Comparison of ENCODE assay signal across 10 mouse cellular contexts in genomic region chr8:107885971-107886370, GRCm38 (mm10). TPM values are rescaled to one million over a fixed set of nuclear protein-coding genes. Genes with fewer than 3 reads are reported as not detected.
DNase-seq lines count a peak whose midpoint lies in the region; ATAC-seq and TF ChIP-seq lines count a peak whose summit lies in the region.
"Had no signal": no experiment of that assay in that cellular context is flagged by ENCODE, and none has a peak within 500 bp of the region (broad histone marks: within the 10 kb centered on the region; RNA-seq: fewer than 3 reads in every experiment).

No protein-coding gene starts in this region.

- intact Hi-C loops in heart, postnatal 10 days (cut with DNase I) = loop anchor here (10.0 kb wide), 2 partner anchors 209 to 1299 kb away; no protein-coding TSS in a partner anchor

- TF ChIP-seq CTCF in midbrain, postnatal 0 days (IDR thresholded peaks at IDR 0.05) = no peak
- TF ChIP-seq CTCF in lung, embryonic 14.5 days (IDR thresholded peaks at IDR 0.05; ENCODE audit: low read depth) = no peak

- WGBS in midbrain, embryonic 11.5 days = 58% methylated on average over 5 of the region's 5 CpGs
- 70% methylated on average over 5 of the region's 5 CpGs for WGBS in midbrain, postnatal 0 days
- WGBS in lung, embryonic 14.5 days = 27% methylated on average over 5 of the region's 5 CpGs

- H3K27me3 ChIP-seq in midbrain, embryonic 11.5 days (ENCODE audit: control insufficient read depth, insufficient read depth, low read length) = no peaks in the 10 kb centered on the region
- no peaks in the 10 kb centered on the region for H3K27me3 ChIP-seq in midbrain, postnatal 0 days (ENCODE audit: insufficient read depth, low read length)
- no peaks in the 10 kb centered on the region for H3K27me3 ChIP-seq in lung, embryonic 14.5 days (ENCODE audit: insufficient read depth, low read length)
- H3K27me3 ChIP-seq: midbrain, embryonic 15.5 days had no signal

- no peak overlapping the region for H3K4me3 ChIP-seq in midbrain, embryonic 11.5 days (ENCODE audit: low read depth, low read length)
- H3K4me3 ChIP-seq in midbrain, postnatal 0 days (ENCODE audit: low read depth, low read length) = no peak overlapping the region
- no peak overlapping the region for H3K4me3 ChIP-seq in lung, embryonic 14.5 days (ENCODE audit: low read depth, low read length)
- H3K4me3 ChIP-seq: midbrain, embryonic 15.5 days had no signal

- no peaks in the 10 kb centered on the region for H3K36me3 ChIP-seq in midbrain, embryonic 11.5 days (ENCODE audit: control insufficient read depth, insufficient read depth, low read length)
- no peaks in the 10 kb centered on the region for H3K36me3 ChIP-seq in midbrain, postnatal 0 days (ENCODE audit: insufficient read depth, low read length)
- no peaks in the 10 kb centered on the region for H3K36me3 ChIP-seq in lung, embryonic 14.5 days (ENCODE audit: insufficient read depth)
- H3K36me3 ChIP-seq: midbrain, embryonic 15.5 days had no signal

- no peak overlapping the region for H3K4me2 ChIP-seq in midbrain, embryonic 11.5 days
- H3K4me2 ChIP-seq in midbrain, postnatal 0 days (ENCODE audit: low read depth, low read length, poor library complexity, severe bottlenecking) = no peak overlapping the region
- H3K4me2 ChIP-seq in lung, embryonic 14.5 days = peak overlapping the region; percentile 30; the same call in 1 of the 2 replicates
- H3K4me2 ChIP-seq: midbrain, embryonic 15.5 days had no signal

- no peak overlapping the region for H3K9ac ChIP-seq in midbrain, embryonic 11.5 days (ENCODE audit: low read length)
- no peak overlapping the region for H3K9ac ChIP-seq in midbrain, postnatal 0 days (replicated peaks; ENCODE audit: low read length, poor library complexity, severe bottlenecking)
- no peak overlapping the region for H3K9ac ChIP-seq in lung, embryonic 14.5 days
- H3K9ac ChIP-seq: midbrain, embryonic 15.5 days had no signal

- ATAC-seq in midbrain, embryonic 11.5 days (ENCODE audit: low FRiP score) = no peak
- no peak; the same call in 1 of the 2 replicates for ATAC-seq in midbrain, postnatal 0 days (ENCODE audit: low FRiP score)
- ATAC-seq in lung, embryonic 14.5 days (ENCODE audit: insufficient read depth) = peak; percentile 97
- ATAC-seq: midbrain, embryonic 15.5 days had no signal

- peaks cover 2% of the 10 kb centered on the region; the same call in 1 of the 2 replicates for H3K9me3 ChIP-seq in midbrain, embryonic 11.5 days (ENCODE audit: control insufficient read depth, low read length)
- H3K9me3 ChIP-seq in midbrain, postnatal 0 days (ENCODE audit: low read length) = no peaks in the 10 kb centered on the region
- no peaks in the 10 kb centered on the region for H3K9me3 ChIP-seq in lung, embryonic 14.5 days (ENCODE audit: low read depth, low read length)
- H3K9me3 ChIP-seq: midbrain, embryonic 15.5 days had no signal

- no peak overlapping the region for H3K27ac ChIP-seq in midbrain, embryonic 11.5 days (ENCODE audit: low read depth, low read length)
- H3K27ac ChIP-seq in midbrain, postnatal 0 days (ENCODE audit: low read depth, low read length) = no peak overlapping the region
- peak overlapping the region; percentile 58 for H3K27ac ChIP-seq in lung, embryonic 14.5 days (ENCODE audit: low read depth)
- H3K27ac ChIP-seq: midbrain, embryonic 15.5 days had no signal

- peak; percentile 19 to 28 for DNase-seq in heart, postnatal 10 days
- DNase-seq in heart, adult 8-10 months (ENCODE audit: low spot score) = no peak
- peak; percentile 85 for DNase-seq in midbrain, embryonic 11.5 days (ENCODE audit: low spot score, missing footprints)
- DNase-seq in midbrain, postnatal 0 days (ENCODE audit: low spot score) = no peak
- peak; percentile 92 for DNase-seq in lung, embryonic 14.5 days
- DNase-seq in spleen, postnatal 14 days (ENCODE audit: low spot score in 2 of 2) = no peak
- no peak for DNase-seq in adrenal gland, adult 2 months
- DNase-seq in Muller cell, postnatal 12 days (ENCODE audit: inconsistent ontology term) = no peak
- DNase-seq: gastrocnemius, postnatal 10 days had no signal

- H3K4me1 ChIP-seq in midbrain, embryonic 11.5 days (ENCODE audit: control insufficient read depth, insufficient read depth, low read length) = peaks cover 10% of the 10 kb centered on the region; the same call in 1 of the 2 replicates
- H3K4me1 ChIP-seq in midbrain, postnatal 0 days (ENCODE audit: insufficient read depth, low read length) = no peaks in the 10 kb centered on the region
- peaks cover 5% of the 10 kb centered on the region; the same call in 1 of the 2 replicates for H3K4me1 ChIP-seq in lung, embryonic 14.5 days (ENCODE audit: insufficient read depth)

RNA-seq across cellular contexts. Expression of gene Zfhx3, which starts 56.5 kb away (rescaled TPM):
- total RNA-seq in heart, postnatal 10 days (2021) = 10 to 100 TPM; 10.8 TPM
- 1 to 10 TPM; 7.7 to 8.0 (median 7.8) TPM for total RNA-seq in heart, adult 8-10 months (2022)
- polyA plus RNA-seq in midbrain, embryonic 11.5 days (2014; fragmentation: Nextera tagmentation; extraction: Ambion mirVana) = 23.4 and 26.8 TPM in 2 replicates
- 44.5 and 52.0 TPM in 2 replicates for total RNA-seq in midbrain, postnatal 0 days (2014; rRNA removed)
- 25.0 and 33.1 TPM in 2 replicates for polyA plus RNA-seq in midbrain, postnatal 0 days (2015; fragmentation: Nextera tagmentation; extraction: Ambion mirVana)
- 18.6 and 19.8 TPM in 2 replicates for polyA plus RNA-seq in lung, embryonic 14.5 days (2014; fragmentation: Nextera tagmentation; extraction: Ambion mirVana)
- total RNA-seq in adrenal gland, adult 2 months (2021) = 10 to 100 TPM; 34.3 to 45.1 TPM
- polyA plus RNA-seq in adrenal gland, adult 2 months (2012; rRNA removed) = 11.7 and 12.9 TPM in 2 replicates

Comparison
In these comparisons a context has a peak if more than half of its experiments do, and no peak if none do; other contexts are left out.
1. DNase-seq: peak in heart, postnatal 10 days (2 of 2), midbrain, embryonic 11.5 days (single experiment) and lung, embryonic 14.5 days (single experiment); none in heart, adult 8-10 months (single experiment), midbrain, postnatal 0 days (single experiment), spleen, postnatal 14 days (0 of 2), adrenal gland, adult 2 months (single experiment) and Muller cell, postnatal 12 days (single experiment).